Mouse (Mus musculus) midbrain, embryonic 11.5 days (tissue): ENCODE data around the gene Cysrt1. TPM values are rescaled to one million over a fixed set of nuclear protein-coding genes. Genes with fewer than 3 reads are reported as not detected.

ENCODE experiments used
- ATAC-seq: fragments of 200-750 bp; cut with Nextera tagmentation; 2 replicates; pipeline ENCODE4 v1.8.0; 2017; ENCODE audit warnings: moderate TSS enrichment, moderate library complexity; ENCODE audit not compliant: low FRiP score
- DNase-seq: peaks from one replicate; pipeline ENCODE4 v3.0.0; 2015; ENCODE audit warnings: low spot score; ENCODE audit errors: missing footprints
- H3K27ac ChIP-seq: fragments of 300-500 bp; sonication (generic); 2 replicates; pipeline ENCODE4 v1.5.1; 2014; ENCODE audit warnings: low read depth, low read length
- H3K27me3 ChIP-seq: fragments of 300-500 bp; sonication (generic); 2 replicates; pipeline ENCODE4 v1.6.1; 2014; ENCODE audit warnings: mild to moderate bottlenecking, low read length, moderate library complexity, mixed read lengths; ENCODE audit not compliant: control insufficient read depth, insufficient read depth
- H3K36me3 ChIP-seq: fragments of 300-500 bp; sonication (generic); 2 replicates; pipeline ENCODE4 v1.6.1; 2014; ENCODE audit warnings: mild to moderate bottlenecking, low read length, moderate library complexity, mixed read lengths; ENCODE audit not compliant: control insufficient read depth, insufficient read depth
- H3K4me1 ChIP-seq: fragments of 300-500 bp; sonication (generic); 2 replicates; pipeline ENCODE4 v1.6.1; 2014; ENCODE audit warnings: low read length; ENCODE audit not compliant: control insufficient read depth, insufficient read depth
- H3K4me2 ChIP-seq: fragments of 300-500 bp; sonication (generic); 2 replicates; pipeline ENCODE4 v1.6.1; 2014; ENCODE audit warnings: mild to moderate bottlenecking, moderate library complexity
- H3K4me3 ChIP-seq: fragments of 300-500 bp; sonication (generic); 2 replicates; pipeline ENCODE4 v1.5.1; 2014; ENCODE audit warnings: low read depth, low read length
- H3K9ac ChIP-seq: fragments of 300-500 bp; sonication (generic); 2 replicates; pipeline ENCODE4 v1.6.1; 2014; ENCODE audit warnings: low read length
- H3K9me3 ChIP-seq: fragments of 300-500 bp; sonication (generic); 2 replicates; pipeline ENCODE4 v1.6.1; 2016; ENCODE audit warnings: low read length; ENCODE audit not compliant: control insufficient read depth
- WGBS: fragments of 180-500 bp; shearing (Covaris S2); extraction: QIAGEN DNeasy Blood & Tissue Kit; methylation state at CpG from one replicate; pipeline ENCODE4 v1.1.7; 2014; 5-methylcytosine and 5-hydroxymethylcytosine counted together
- polyA plus RNA-seq: library from polyadenylated mRNA; unstranded; fragments of >200 nt; fragmentation: Nextera tagmentation; extraction: Ambion mirVana; gene quantifications from 2 replicates; pipeline ENCODE4 v1.2.1, GENCODE M21; 2014

Cysrt1 gene
- polyA plus RNA-seq, 1 experiment from 2014 or later: not detected

DNA sequence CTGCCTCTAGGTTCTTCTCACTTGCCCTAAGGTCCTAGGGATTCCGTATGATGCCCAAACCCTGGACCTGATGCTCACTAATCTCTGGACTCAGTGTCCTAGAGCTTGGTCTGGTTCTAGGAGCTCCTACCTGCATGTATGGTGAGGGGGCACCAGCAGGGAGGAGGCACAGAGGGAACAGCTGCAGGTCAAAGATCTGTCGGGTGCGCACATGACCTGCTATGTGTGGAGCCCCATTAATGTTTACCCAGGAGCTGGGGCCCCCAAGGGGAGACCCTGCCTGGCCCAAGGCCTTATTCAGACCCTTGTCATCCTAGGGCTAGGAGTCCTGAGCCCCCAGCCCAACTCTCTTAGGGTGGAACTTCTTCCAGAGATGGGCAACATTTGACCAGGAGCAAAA is 8.2 kb downstream of the Cysrt1 start, which contains the start of gene Slc34a3:
Gene Slc34a3 (minus strand): TSS at position 315 of the 400 bp plus-strand sequence.
- no peaks in the 10 kb centered on the region for H3K4me1 ChIP-seq
- no peak for ATAC-seq
- DNase-seq: peak; percentile 44
- 87% methylated on average over 3 of the region's 3 CpGs for WGBS
- H3K9me3 ChIP-seq: no peaks in the 10 kb centered on the region
- H3K27me3 ChIP-seq: no peaks in the 10 kb centered on the region
- H3K4me2 ChIP-seq: no peak within 1 kb of the TSS
- no peak within 1 kb of the TSS for H3K4me3 ChIP-seq
- H3K36me3 ChIP-seq: no peaks in the 10 kb centered on the region
- H3K27ac ChIP-seq: no peak within 1 kb of the TSS
- no peak within 1 kb of the TSS for H3K9ac ChIP-seq

DNA sequence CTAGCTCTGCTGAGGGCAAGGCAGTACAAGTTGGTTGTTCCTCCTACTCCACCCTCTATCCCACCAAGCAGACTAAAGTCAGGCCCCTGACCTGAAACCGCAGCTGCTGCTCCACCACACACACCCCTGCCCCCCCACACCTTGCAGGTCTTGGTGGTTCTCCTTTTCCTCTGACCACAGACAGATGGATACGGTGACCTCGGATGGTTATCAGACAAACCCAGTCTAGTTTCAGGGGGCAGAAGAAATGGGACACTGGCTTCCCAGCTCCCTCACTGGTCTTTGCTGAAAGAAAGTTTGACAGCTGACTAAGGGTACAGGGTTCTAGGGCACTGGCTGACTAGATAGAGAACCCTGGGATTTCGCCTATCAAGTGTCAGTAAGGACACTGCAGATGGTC is 8.8 kb downstream of the Cysrt1 start:
- Histone ChIP-seq H3K27ac (no peak overlapping the region), H3K9me3 (no peaks in the 10 kb centered on the region), H3K4me3 (no peak overlapping the region), H3K4me1 (no peaks in the 10 kb centered on the region), H3K27me3 (no peaks in the 10 kb centered on the region), H3K4me2 (no peak overlapping the region), H3K36me3 (no peaks in the 10 kb centered on the region), H3K9ac (no peak overlapping the region)
- WGBS: 86% methylated on average over 4 of the region's 4 CpGs
- DNase-seq (peak; percentile 78), ATAC-seq (no peak)

DNA sequence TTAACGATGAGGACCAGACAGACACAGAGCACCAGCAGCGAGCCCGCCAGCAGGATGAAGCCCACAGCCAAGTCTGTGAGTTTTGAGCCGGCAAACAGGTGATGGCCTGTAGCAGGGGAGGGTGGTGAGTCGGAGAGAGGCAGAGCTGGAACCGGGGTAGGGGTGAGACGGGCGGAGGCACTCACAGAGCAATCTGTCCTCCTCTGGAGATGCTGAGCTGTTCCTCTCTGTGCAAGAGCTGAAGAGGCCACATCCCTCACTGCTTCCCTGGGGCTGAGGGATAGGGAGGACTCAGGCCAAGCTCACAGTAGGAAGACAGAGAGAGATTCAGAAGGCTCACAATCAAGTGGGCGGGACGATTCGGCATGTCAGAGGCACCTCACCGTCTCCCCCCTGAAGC is 11.2 kb downstream of the Cysrt1 start:
- no peaks in the 10 kb centered on the region for H3K4me1 ChIP-seq
- ATAC-seq (no peak), DNase-seq (no peak)
- H3K27me3 ChIP-seq: no peaks in the 10 kb centered on the region
- WGBS: 52% methylated on average over 11 of the region's 12 CpGs
- H3K9ac ChIP-seq: no peak overlapping the region
- H3K9me3 ChIP-seq: no peaks in the 10 kb centered on the region
- no peak overlapping the region for H3K4me3 ChIP-seq
- no peaks in the 10 kb centered on the region for H3K36me3 ChIP-seq
- no peak overlapping the region for H3K4me2 ChIP-seq
- no peak overlapping the region for H3K27ac ChIP-seq

- Histone ChIP-seq H3K4me2 (no peak overlapping the region), H3K4me1 (peaks cover 3% of the 10 kb centered on the region), H3K4me3 (no peak overlapping the region), H3K36me3 (no peaks in the 10 kb centered on the region), H3K9me3 (no peaks in the 10 kb centered on the region), H3K9ac (no peak overlapping the region), H3K27me3 (no peaks in the 10 kb centered on the region), H3K27ac (no peak overlapping the region)
- DNase-seq (no peak), ATAC-seq (no peak)
- WGBS: 86% methylated on average over 7 of the region's 7 CpGs
Observed at GRCm38 (mm10) chr2:25230581-25230980, 11.7 kb downstream of the Cysrt1 start.

- H3K4me1 ChIP-seq: peaks cover 6% of the 10 kb centered on the region
- H3K9me3 ChIP-seq: no peaks in the 10 kb centered on the region
- no peaks in the 10 kb centered on the region for H3K36me3 ChIP-seq
- no peak overlapping the region for H3K4me3 ChIP-seq
- H3K27ac ChIP-seq: no peak overlapping the region
- no peak for ATAC-seq
- no peak for DNase-seq
- 87% methylated on average over 5 of the region's 5 CpGs for WGBS
- H3K4me2 ChIP-seq: no peak overlapping the region
- no peak overlapping the region for H3K9ac ChIP-seq
- no peaks in the 10 kb centered on the region for H3K27me3 ChIP-seq
Observed at GRCm38 (mm10) chr2:25229582-25229981, 12.7 kb downstream of the Cysrt1 start.

DNA sequence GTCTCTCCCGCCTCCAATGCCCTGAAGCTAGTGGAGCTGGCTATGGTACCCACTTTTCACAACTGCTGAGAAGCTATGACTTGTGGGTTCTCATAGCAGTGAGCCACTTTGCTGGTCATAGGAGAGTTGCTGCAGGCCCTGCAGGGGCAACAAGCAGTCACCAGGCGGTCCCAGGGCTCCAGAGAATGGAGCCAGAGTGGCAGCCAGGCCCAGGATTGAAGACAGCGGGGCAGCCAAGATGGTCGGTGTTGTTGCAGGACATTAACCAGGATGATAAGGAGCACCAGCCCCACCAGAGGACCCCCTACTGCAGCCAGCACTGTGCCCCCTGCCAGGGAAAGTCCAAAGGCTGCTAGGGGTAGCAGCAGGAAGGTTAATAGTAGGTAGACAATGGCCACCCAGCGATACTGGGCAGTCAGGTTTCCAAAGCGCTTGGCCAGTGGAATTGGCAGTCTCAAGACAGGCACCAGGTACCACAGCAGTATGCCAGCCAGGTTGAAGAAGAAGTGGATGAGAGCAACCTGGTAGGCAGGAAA is 13.2 kb downstream of the Cysrt1 start:
- no peaks in the 10 kb centered on the region for H3K9me3 ChIP-seq
- DNase-seq (peak; percentile 73), ATAC-seq (no peak)
- H3K9ac ChIP-seq: no peak overlapping the region
- 74% methylated on average over 6 of the region's 6 CpGs for WGBS
- H3K4me2 ChIP-seq: no peak overlapping the region
- H3K4me1 ChIP-seq: peaks cover 6% of the 10 kb centered on the region
- no peaks in the 10 kb centered on the region for H3K36me3 ChIP-seq
- no peak overlapping the region for H3K4me3 ChIP-seq
- no peaks in the 10 kb centered on the region for H3K27me3 ChIP-seq
- no peak overlapping the region for H3K27ac ChIP-seq

- peak overlapping the region; percentile 23; the same call in 1 of the 2 replicates for H3K4me2 ChIP-seq
- DNase-seq: peak; percentile 96
- no peak overlapping the region for H3K9ac ChIP-seq
- H3K9me3 ChIP-seq: no peaks in the 10 kb centered on the region
- 0% methylated on average over 7 of the region's 7 CpGs for WGBS
- no peak for ATAC-seq
- H3K27ac ChIP-seq: no peak overlapping the region
- H3K27me3 ChIP-seq: no peaks in the 10 kb centered on the region
- H3K36me3 ChIP-seq: no peaks in the 10 kb centered on the region
- peaks cover 10% of the 10 kb centered on the region for H3K4me1 ChIP-seq
- H3K4me3 ChIP-seq: 0 out of 2 replicates have a peak overlapping the region, but pooled peaks have one; percentile 4
Observed at GRCm38 (mm10) chr2:25228431-25228889, 13.8 kb downstream of the Cysrt1 start.

DNA sequence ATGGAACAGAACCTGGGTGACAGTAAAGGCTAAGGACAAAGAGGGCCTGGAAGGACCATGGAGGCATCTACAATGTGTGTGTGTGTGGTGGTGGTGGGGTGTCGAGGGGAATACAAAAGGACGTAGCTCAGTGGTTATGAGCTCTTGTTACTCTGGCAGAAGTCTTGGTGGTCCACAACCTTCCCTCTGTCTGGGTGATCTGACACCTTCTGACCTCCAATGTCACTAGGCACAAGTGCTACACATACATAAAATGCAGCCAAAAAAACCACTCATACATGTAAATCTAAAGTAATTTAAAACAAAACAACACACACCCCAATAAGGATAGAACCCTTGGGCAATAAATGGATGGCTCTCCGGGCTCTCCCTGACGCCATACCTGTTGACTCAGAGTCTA is 14.8 kb downstream of the Cysrt1 start:
- Histone ChIP-seq H3K4me3 (no peak overlapping the region), H3K9me3 (no peaks in the 10 kb centered on the region), H3K9ac (no peak overlapping the region), H3K4me1 (peaks cover 13% of the 10 kb centered on the region), H3K36me3 (no peaks in the 10 kb centered on the region), H3K27me3 (no peaks in the 10 kb centered on the region), H3K27ac (no peak overlapping the region), H3K4me2 (no peak overlapping the region)
- peak; percentile 64 for DNase-seq
- ATAC-seq: no peak
- whole genome bisulfite sequencing: 93% methylated on average over 4 of the region's 4 CpGs

GRCm38 (mm10) chr2:25226864-25227263 is 15.4 kb downstream of the Cysrt1 start:
- Histone ChIP-seq H3K4me3 (no peak overlapping the region), H3K4me1 (peaks cover 13% of the 10 kb centered on the region), H3K36me3 (no peaks in the 10 kb centered on the region), H3K27me3 (no peaks in the 10 kb centered on the region), H3K4me2 (no peak overlapping the region), H3K9ac (no peak overlapping the region), H3K27ac (no peak overlapping the region), H3K9me3 (no peaks in the 10 kb centered on the region)
- WGBS: 83% methylated on average over 5 of the region's 5 CpGs
- ATAC-seq: no peak
- peak; percentile 69 for DNase-seq
